In the genomic region with DNA sequence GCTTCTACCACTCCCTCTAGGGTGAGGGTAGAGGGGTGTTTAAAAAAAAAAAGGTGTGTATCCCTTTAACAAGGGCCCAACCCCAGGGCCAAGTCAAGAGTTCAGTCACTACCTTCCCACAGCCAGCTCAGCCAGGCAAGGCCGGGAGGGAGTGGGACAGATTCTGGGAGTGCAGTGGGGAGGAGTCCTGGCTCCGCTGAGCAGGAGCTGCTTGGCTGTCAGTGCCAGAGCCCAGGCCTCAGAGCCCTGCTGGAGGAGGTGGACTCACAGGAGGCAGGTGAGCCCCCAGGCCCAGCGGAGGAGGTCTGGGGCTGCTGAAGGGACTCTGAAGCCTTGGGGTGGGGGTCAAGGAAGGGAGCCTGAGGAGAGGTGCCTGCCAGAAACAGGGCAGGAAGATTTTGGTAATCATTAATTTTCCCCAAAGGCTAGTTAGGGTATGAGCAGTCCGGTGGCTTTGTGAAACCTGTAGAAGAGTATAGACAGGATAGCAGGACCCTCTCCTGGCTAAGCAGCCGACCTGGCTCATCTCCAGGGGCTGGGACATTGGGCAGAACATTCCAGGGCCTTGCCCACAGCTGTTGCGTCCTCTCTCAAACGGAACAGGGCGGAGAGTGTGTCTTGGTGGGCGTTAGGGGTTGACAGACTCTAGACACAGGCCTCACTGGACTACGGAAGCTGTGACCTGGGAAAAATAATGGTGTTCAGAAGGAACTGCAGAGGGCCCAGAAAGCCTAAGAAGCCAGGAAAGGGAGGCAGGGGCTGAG, we compare ENCODE assay signal across 8 mouse cellular contexts. TPM values are rescaled to one million over a fixed set of nuclear protein-coding genes. Genes with fewer than 3 reads are reported as not detected.
A peak's percentile ranks its signal among the peaks of the same experiment; 100 is the strongest.
DNase-seq lines count a peak whose midpoint lies in the region; ATAC-seq and TF ChIP-seq lines count a peak whose summit lies in the region.

A gene (plus strand): TSS at position 114 of the 764 bp plus-strand sequence.

- H3K4me1 ChIP-seq in hindbrain, embryonic 14.5 days (replicated peaks; ENCODE audit: control insufficient read depth, insufficient read depth, low read length), result 0 out of 2 replicates have a peak, but pooled peaks cover 4% of the 10 kb centered on the region

- 43% methylated on average over 10 of the region's 10 CpGs for WGBS in hindbrain, embryonic 14.5 days

- TF ChIP-seq CTCF in Patski (IDR thresholded peaks at IDR 0.05), result no peak
- no peak for TF ChIP-seq CTCF in gastrocnemius, adult 2 months (IDR thresholded peaks at IDR 0.05)

- no peaks in the 10 kb centered on the region for H3K27me3 ChIP-seq in Patski
- H3K27me3 ChIP-seq in hindbrain, embryonic 14.5 days (ENCODE audit: control insufficient read depth, insufficient read depth, low read length), result no peaks in the 10 kb centered on the region

- ATAC-seq in Patski, result peak; percentile 97
- peak; percentile 87 for ATAC-seq in cerebellum, adult (ENCODE audit: insufficient number of reproducible peaks, low FRiP score, low TSS enrichment)
- ATAC-seq in hindbrain, embryonic 14.5 days (ENCODE audit: low FRiP score), result no peak
- no peak for ATAC-seq in megakaryocyte progenitor cell, adult 5-6 weeks (replicated peaks; ENCODE audit: poor library complexity)

- peak; percentile 67 for DNase-seq in Patski (ENCODE audit: low read depth, low spot score)
- DNase-seq in gastrocnemius, adult 2 months, result peak; percentile 93
- no peak for DNase-seq in hindbrain, embryonic 14.5 days (ENCODE audit: low spot score)
- peak in 1 of 2 experiments; percentile 57 for DNase-seq in layer of hippocampus, postnatal 36 days
- DNase-seq in lung, postnatal 25 days (ENCODE audit: low spot score), result peak; percentile 85
- peak; percentile 65 to 85 for DNase-seq in urinary bladder, adult 18-20 months (ENCODE audit: low spot score in 2 of 2)

- no peaks in the 10 kb centered on the region for H3K36me3 ChIP-seq in hindbrain, embryonic 14.5 days (replicated peaks; ENCODE audit: control insufficient read depth, insufficient read depth)

- H3K4me2 ChIP-seq in hindbrain, embryonic 14.5 days (replicated peaks), result no peak within 1 kb of the TSS; the same call in 1 of the 2 replicates

- POLR2A ChIA-PET in Patski (lab: Charles Lee), result interaction anchor here (0.7 to 1.5 kb wide), 9 partner anchors 10 to 78 kb away, joined by 3 to 4 read pairs (median 3); a partner anchor contains a TSS

- H3K27ac ChIP-seq in gastrocnemius, adult 2 months, result peak within 1 kb of the TSS; percentile 95
- no peak within 1 kb of the TSS for H3K27ac ChIP-seq in hindbrain, embryonic 14.5 days

- no peaks in the 10 kb centered on the region for H3K9me3 ChIP-seq in hindbrain, embryonic 14.5 days (ENCODE audit: control insufficient read depth, low read length)

- H3K9ac ChIP-seq in hindbrain, embryonic 14.5 days, result no peak within 1 kb of the TSS

- H3K4me3 ChIP-seq in gastrocnemius, adult 2 months, result peak within 1 kb of the TSS; percentile 88
- no peak within 1 kb of the TSS for H3K4me3 ChIP-seq in hindbrain, embryonic 14.5 days (replicated peaks; ENCODE audit: low read length)

- CTCF ChIA-PET in Patski (lab: Charles Lee), result interaction anchor here (1.0 to 4.6 kb wide), 11 partner anchors 9 to 78 kb away, joined by 3 to 38 read pairs (median 4); a partner anchor contains a TSS

- intact Hi-C loops in gastrocnemius, adult 2 months (cut with DNase I), result no loop called here

- in situ Hi-C loops in Patski (cut with MboI; ENCODE audit: low pct_unique_long_range_greater_than_20kb), result no loop called here

RNA-seq across cellular contexts. Expression of the gene that starts here (rescaled TPM):
- polyA plus RNA-seq in Patski (2021), result 164 TPM
- 10 to 100 TPM; 52.3 to 67.7 TPM for total RNA-seq in gastrocnemius, adult 2 months (2021)
- 37.8 and 40.3 TPM in 2 replicates for polyA plus RNA-seq in hindbrain, embryonic 14.5 days (2014; fragmentation: Nextera tagmentation; extraction: Ambion mirVana)
- total RNA-seq in layer of hippocampus, postnatal 36 days (2021), result 10 to 100 TPM; 82.5 to 96.2 TPM
- 1.0 TPM in 1 of 2 replicates, not detected in the other for total RNA-seq in megakaryocyte progenitor cell, adult 5-6 weeks (2015)
- total RNA-seq in megakaryocyte progenitor cell, adult 5-6 weeks (2017), result not detected in 2 replicates

Comparison
In these comparisons a context has a peak if more than half of its experiments do, and no peak if none do; other contexts are left out.
1. RNA of the gene that starts here (total RNA-seq): 82.5 to 96.2 TPM in layer of hippocampus, postnatal 36 days and 52.3 to 67.7 TPM in gastrocnemius, adult 2 months; 1.0 TPM in megakaryocyte progenitor cell, adult 5-6 weeks; every median in the first group is over 10 times any median in the second.
2. ATAC-seq: peak in Patski (single experiment) and cerebellum, adult (single experiment); none in hindbrain, embryonic 14.5 days (single experiment) and megakaryocyte progenitor cell, adult 5-6 weeks (single experiment).